Mouse (Mus musculus): ENCODE data around the gene Znhit3. TPM values are rescaled to one million over a fixed set of nuclear protein-coding genes. Genes with fewer than 3 reads are reported as not detected.
"Not testable (repeated sequence)": the region's sequence is repeated elsewhere in the genome, so short reads cannot be mapped to it uniquely, and the experiment has no call there.

The Znhit3 gene
- total RNA-seq, 2 experiments from 2014 or later = 28.0 to 34.8 TPM

GRCm38 (mm10) chr11:84882346-84882745 lies 33.8 kb downstream of the Znhit3 start:
- no peak for DNase-seq (ENCODE audit: low spot score in 2 of 2)
- intact Hi-C loops (cut with DNase I) = no loop called here

DNA sequence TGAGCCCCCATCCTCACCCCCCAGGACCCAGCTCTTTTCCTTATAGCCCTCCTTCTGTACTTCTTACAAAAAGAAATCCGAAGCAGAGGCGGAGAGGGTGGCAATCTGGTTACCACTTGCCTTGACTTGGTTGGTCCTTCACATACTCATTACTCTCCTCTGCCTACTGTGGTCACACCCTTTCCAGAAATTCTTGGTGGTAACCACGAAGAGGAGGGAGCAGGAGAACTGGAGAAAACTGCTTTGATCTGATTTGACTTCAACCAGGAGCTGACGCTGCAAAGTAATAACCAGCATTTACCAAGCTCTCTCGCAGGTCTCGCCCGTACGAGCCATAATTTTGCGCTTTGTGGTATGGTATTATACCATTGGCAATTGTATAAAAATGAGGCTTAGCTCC lies 35.2 kb downstream of the Znhit3 start:
- no peak for DNase-seq (ENCODE audit: low spot score in 2 of 2)
- intact Hi-C loops (cut with DNase I) = no loop called here

DNA sequence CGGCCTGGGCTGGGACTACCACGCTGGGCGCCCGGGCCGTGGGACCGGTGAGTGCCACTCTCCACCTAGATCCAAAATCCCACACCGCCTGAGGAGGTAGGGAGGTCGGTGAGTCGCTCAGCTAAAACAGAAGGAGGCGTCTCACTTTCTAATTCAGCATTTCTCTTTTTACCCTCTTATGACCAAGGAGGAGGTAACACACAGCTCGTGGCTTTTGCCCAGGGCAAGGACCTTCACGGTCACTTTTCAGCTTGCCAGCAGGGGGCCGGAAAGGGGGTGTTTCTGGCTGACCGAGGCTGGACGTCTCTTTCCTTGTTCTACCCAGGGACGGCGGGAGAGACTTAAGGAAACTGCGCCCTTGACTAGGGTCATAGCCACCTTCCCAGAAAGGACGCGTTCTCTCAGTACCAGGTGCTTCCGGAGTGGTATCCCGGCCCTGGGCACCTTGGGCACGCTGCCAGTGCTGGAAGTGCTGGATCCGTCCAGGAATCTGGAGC lies 35.7 kb downstream of the Znhit3 start:
- intact Hi-C loops (cut with DNase I) = no loop called here
- no peak for DNase-seq (ENCODE audit: low spot score in 2 of 2)

GRCm38 (mm10) chr11:84879772-84880464 lies 36.2 kb downstream of the Znhit3 start, which contains the start of the genes Myo19 and Pigw:
Gene Myo19, plus strand, starts transcription at chr11:84880148.
Gene Pigw, minus strand, starts transcription at chr11:84880285.
- intact Hi-C loops (cut with DNase I) = no loop called here
- DNase-seq (ENCODE audit: low spot score in 2 of 2) = peak; percentile 66 to 81

DNA sequence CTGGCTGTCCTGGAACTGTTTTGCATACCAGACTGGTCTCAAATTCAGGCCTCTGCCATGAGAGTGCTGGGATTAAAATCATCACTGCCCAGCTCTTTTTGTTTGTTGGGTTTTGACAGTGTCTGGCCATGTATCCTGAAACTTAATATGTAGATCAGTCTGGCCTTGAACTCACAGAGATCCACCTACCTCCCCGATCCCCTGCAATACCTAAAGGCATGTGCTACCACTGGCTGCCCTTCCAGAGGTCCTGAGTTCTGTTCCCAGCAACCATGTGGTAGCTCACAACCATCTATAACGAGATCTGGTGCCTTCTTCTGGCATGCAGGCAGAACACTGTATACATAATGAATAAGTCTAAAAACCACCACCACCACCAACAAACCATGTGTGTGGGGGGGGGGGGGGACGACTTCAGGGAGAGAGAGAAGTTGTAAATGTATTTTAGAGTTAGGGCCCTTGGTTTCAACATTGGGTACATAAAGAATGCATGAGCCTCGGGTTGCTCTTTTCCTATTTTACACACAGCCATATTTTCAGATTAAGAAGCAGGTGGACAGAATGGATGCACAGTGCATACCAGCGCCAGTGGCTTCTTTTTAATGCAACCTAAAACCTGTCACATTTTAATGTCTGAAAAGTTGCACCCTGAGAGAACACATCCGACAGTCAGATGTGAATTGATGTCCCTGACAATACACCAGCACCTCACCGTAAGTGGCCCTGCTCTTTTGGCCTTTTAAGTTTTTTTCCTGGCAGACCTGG lies 37.0 kb downstream of the Znhit3 start:
- intact Hi-C loops (cut with DNase I) = no loop called here
- DNase-seq (ENCODE audit: low spot score in 2 of 2) = no peak

- intact Hi-C loops (cut with DNase I); DNase-seq (ENCODE audit: low spot score in 2 of 2): not testable (repeated sequence)
These were observed 40.1 kb downstream of the Znhit3 start for GRCm38 (mm10) chr11:84876020-84876419.

DNA sequence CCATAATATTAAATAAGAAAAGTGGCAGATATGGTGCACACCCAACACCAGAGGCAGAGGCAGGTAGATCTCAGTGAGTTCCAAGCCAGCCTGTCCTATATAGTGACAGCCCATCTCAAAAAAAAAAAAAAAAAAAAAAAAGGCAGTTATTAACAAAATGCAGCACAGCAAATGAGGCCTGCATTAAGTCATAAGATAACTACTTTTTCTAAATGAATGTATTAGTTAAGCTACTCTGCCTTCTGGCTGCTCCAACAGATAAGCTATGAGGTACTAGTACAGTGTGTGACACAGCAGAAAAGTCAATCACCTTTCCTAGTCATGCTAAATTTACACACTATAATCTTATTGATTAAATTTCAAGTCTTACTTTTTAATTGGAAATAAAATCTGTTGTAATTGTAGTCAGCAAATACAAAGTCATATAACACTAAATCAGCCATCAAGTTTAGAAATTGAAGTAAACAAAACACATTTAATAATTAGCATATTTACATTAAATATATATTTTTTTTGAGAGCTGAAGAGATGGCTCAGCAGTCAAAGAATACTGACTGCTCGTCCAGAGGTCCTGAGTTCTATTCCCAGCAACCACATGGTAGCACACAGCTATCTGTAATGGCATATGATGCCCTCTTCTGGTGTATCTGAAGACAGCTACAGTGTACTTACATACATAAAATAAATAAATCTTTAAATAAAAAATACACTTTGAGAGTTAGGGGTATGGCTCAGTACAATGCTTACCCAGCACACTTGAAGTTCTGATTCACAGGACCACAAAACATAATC lies 42.9 kb downstream of the Znhit3 start:
- DNase-seq (ENCODE audit: low spot score in 2 of 2) = no peak
- intact Hi-C loops (cut with DNase I) = loop anchor here (5.0 kb wide), 1 partner anchor 264 kb away; no protein-coding TSS in a partner anchor

DNA sequence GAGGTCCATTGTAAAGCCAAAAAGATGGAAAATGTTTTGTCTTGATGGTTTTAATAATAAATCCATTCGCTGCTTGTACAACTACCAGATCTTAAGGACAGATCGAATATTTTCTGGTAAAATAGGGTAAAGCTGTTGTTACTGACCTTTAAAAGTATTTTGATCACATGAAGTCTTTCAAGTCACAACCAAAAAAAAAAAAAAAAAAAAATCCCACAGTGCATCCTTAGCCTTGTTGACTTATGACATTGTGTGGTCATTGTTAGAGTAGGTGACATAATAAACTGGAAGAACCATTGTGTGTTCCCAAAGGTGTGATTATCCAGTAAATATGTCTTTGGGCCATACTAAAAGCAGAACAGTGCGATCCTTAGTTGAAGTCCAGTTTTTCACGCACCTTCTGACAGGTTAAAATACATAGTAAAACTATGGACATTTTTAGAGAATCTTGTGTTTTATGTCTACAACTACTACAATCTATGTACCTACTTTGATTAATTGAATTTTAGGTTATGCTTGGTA lies 44.6 kb downstream of the Znhit3 start:
- intact Hi-C loops (cut with DNase I) = loop anchor here (5.0 kb wide), 1 partner anchor 266 kb away; no protein-coding TSS in a partner anchor
- no peak for DNase-seq (ENCODE audit: low spot score in 2 of 2)

DNA sequence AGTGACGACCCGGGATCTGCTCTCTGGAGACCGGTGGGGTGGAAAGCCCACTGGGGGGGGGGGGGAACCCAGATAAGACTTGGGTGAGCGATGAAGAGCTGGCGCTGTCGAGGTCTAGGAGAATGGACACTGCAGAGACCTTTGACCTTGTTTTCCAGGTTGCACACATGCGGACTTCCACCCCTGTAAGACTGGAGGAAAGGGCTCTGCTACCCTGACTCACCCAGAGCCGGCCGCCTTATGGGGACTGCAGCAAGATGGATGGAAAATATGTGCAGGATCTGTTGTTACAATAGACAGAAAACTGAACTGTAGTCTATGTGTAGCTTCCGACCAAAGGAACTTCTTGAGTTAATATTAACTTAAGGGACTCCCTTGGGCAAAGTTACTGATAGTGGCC lies 45.1 kb downstream of the Znhit3 start:
- no peak for DNase-seq (ENCODE audit: low spot score in 2 of 2)
- intact Hi-C loops (cut with DNase I) = loop anchor here (5.0 kb wide), 1 partner anchor 266 kb away; no protein-coding TSS in a partner anchor

- DNase-seq (ENCODE audit: low spot score in 2 of 2) = peak; percentile 90 to 94
- intact Hi-C loops (cut with DNase I) = loop anchor here (5.0 kb wide), 1 partner anchor 267 kb away; no protein-coding TSS in a partner anchor
These were observed 45.7 kb downstream of the Znhit3 start, which contains the start of gene Ggnbp2 for GRCm38 (mm10) chr11:84870337-84871043. Gene Ggnbp2, minus strand, starts transcription at chr11:84870817.

- peak; percentile 93 to 97 for DNase-seq (ENCODE audit: low spot score in 2 of 2)
- intact Hi-C loops (cut with DNase I) = loop anchor here (5.0 kb wide), 2 partner anchors 37 to 268 kb away; no protein-coding TSS in a partner anchor
These were observed 46.5 kb downstream of the Znhit3 start for GRCm38 (mm10) chr11:84869537-84870232.

DNA sequence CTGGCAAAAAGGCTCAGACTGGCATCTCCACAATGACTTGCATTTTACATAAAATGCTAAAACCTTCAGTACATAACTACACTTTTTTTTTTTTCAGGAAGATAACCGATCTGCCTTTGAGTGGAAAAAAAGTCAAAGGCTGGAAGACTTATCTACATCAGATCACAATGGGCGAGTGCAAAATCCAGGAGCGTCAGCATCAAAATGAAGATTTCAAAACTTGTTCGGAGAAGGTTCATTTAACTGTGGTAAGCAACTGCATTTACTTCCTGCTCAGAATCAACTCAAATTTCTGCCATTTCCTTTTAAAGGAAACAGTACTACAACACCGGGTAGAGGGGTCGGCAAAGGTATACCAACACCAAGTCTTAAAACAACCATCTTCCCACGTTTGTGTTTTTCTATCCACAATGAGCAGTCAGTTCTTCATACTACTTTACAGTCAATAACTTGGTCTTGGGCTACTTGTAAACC lies 47.3 kb downstream of the Znhit3 start:
- no peak for DNase-seq (ENCODE audit: low spot score in 2 of 2)
- intact Hi-C loops (cut with DNase I) = loop anchor here (5.0 kb wide), 1 partner anchor 37 kb away; no protein-coding TSS in a partner anchor

DNA sequence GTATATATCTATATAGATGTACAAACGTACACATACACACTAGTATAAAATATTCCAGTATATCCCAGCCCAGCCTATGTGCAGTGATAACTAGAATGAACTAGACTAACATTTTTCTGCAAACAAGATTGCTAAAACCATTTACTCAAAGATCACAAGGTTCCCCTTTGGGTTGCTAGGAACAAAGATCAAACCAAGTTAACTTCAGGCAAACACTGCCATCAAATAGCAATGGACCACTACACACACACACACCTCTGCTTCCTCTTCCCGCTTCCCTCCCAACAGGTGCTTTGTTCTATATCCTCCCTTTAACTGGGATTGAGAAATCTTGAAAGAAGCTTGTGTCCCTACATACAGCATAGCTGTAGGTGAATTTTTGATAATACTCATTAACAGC lies 48.6 kb downstream of the Znhit3 start:
- intact Hi-C loops (cut with DNase I) = loop anchor here (5.0 kb wide), 1 partner anchor 35 kb away; no protein-coding TSS in a partner anchor
- no peak for DNase-seq (ENCODE audit: low spot score in 2 of 2)

DNA sequence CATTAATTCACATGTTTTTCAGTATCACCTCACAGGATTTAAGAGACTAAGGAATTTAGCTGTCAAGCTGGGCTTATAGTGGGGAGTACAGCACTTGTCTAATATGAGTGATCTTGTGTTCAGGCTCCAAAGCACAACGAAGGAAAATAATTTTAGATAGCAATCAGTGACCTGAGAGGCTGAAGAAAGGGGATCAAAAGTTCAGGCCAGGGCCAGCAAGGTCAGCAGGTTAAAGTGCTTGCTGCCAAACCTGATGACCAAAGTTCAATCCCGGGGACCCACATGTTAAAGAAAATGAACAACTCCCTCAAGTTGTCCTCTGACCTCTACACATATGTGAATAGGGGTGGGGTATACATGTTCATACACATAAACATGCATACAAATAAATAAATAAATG lies 50.9 kb downstream of the Znhit3 start:
- no peak for DNase-seq (ENCODE audit: low spot score in 2 of 2)
- intact Hi-C loops (cut with DNase I) = loop anchor here (5.0 kb wide), 1 partner anchor 33 kb away; no protein-coding TSS in a partner anchor

All from left cerebral cortex, postnatal 14 days (tissue).